Mouse (Mus musculus) forebrain, embryonic 10.5 days (tissue): ENCODE data around the gene Kif5a. TPM values are rescaled to one million over a fixed set of nuclear protein-coding genes. Genes with fewer than 3 reads are reported as not detected.

ENCODE experiments used
- DNase-seq: peaks from one replicate; pipeline ENCODE4 v3.0.0-alpha.2; 2017; ENCODE audit warnings: low spot score; ENCODE audit errors: extremely low spot score
- H3K27ac ChIP-seq: fragments of 300-500 bp; sonication (generic); 2 replicates; pipeline ENCODE4 v1.5.1; 2016; ENCODE audit warnings: mild to moderate bottlenecking
- H3K27me3 ChIP-seq: fragments of 300-500 bp; sonication (generic); 2 replicates; pipeline ENCODE4 v1.6.1; 2016; ENCODE audit warnings: mild to moderate bottlenecking; ENCODE audit not compliant: poor library complexity, severe bottlenecking
- H3K36me3 ChIP-seq: fragments of 300-500 bp; sonication (generic); replicated peaks from 2 replicates; pipeline ENCODE4 v1.6.1; 2016; ENCODE audit warnings: mild to moderate bottlenecking, moderate library complexity
- H3K4me1 ChIP-seq: fragments of 300-500 bp; sonication (generic); 2 replicates; pipeline ENCODE4 v1.6.1; 2016
- H3K4me3 ChIP-seq: fragments of 300-500 bp; sonication (generic); 2 replicates; pipeline ENCODE4 v1.5.1; 2016; ENCODE audit warnings: mild to moderate bottlenecking, moderate library complexity
- H3K9me3 ChIP-seq: fragments of 300-500 bp; sonication (generic); 2 replicates; pipeline ENCODE4 v1.6.1; 2016; ENCODE audit warnings: mild to moderate bottlenecking, moderate library complexity
- WGBS: fragments of 180-500 bp; shearing (Covaris S2); methylation state at CpG from one replicate; pipeline ENCODE4 v1.1.7; 2016; 5-methylcytosine and 5-hydroxymethylcytosine counted together
- polyA plus RNA-seq: library from polyadenylated mRNA; unstranded; fragments of >200 nt; fragmentation: Nextera tagmentation; extraction: Ambion mirVana; gene quantifications from 2 replicates; pipeline ENCODE4 v1.2.1, GENCODE M21; 2016

The Kif5a gene
- polyA plus RNA-seq, 1 experiment from 2014 or later: 7.9 TPM

GRCm38 (mm10) chr10:127269036-127269435, 5.9 kb upstream of the Kif5a start:
- no peak overlapping the region for H3K27ac ChIP-seq
- DNase-seq: no peak
- H3K9me3 ChIP-seq: no peaks in the 10 kb centered on the region
- WGBS: 90% methylated on average over 12 of the region's 12 CpGs
- H3K4me3 ChIP-seq: no peak overlapping the region
- peaks cover 59% of the 10 kb centered on the region for H3K36me3 ChIP-seq
- peaks cover 31% of the 10 kb centered on the region for H3K4me1 ChIP-seq
- peaks cover 12% of the 10 kb centered on the region for H3K27me3 ChIP-seq

GRCm38 (mm10) chr10:127268401-127268800, 5.3 kb upstream of the Kif5a start:
- Histone ChIP-seq H3K9me3 (no peaks in the 10 kb centered on the region), H3K27me3 (peaks cover 18% of the 10 kb centered on the region), H3K4me3 (no peak overlapping the region), H3K36me3 (peaks cover 54% of the 10 kb centered on the region), H3K27ac (no peak overlapping the region), H3K4me1 (peaks cover 30% of the 10 kb centered on the region)
- DNase-seq: no peak
- WGBS: 87% methylated on average over 5 of the region's 5 CpGs

GRCm38 (mm10) chr10:127267318-127267717, 4.2 kb upstream of the Kif5a start:
- Histone ChIP-seq H3K36me3 (peaks cover 44% of the 10 kb centered on the region), H3K27me3 (peaks cover 29% of the 10 kb centered on the region), H3K27ac (peak overlapping the region; percentile 98), H3K4me1 (peaks cover 38% of the 10 kb centered on the region), H3K9me3 (no peaks in the 10 kb centered on the region), H3K4me3 (peak overlapping the region; percentile 99)
- DNase-seq: no peak
- 81% methylated on average over 5 of the region's 5 CpGs for WGBS

- DNase-seq: peak; percentile 96
- under 1% methylated on average over 70 of the region's 70 CpGs for WGBS
- Histone ChIP-seq H3K9me3 (no peaks in the 10 kb centered on the region), H3K27me3 (peaks cover 38% of the 10 kb centered on the region), H3K4me1 (peaks cover 43% of the 10 kb centered on the region), H3K36me3 (peaks cover 34% of the 10 kb centered on the region), H3K27ac (peak within 1 kb of the TSS; percentile 98), H3K4me3 (peak within 1 kb of the TSS; percentile 99)
Observed at GRCm38 (mm10) chr10:127266112-127267091, 3.3 kb upstream of the Kif5a start, which contains the start of gene Dctn2. Dctn2 (plus strand) TSS chr10:127266368.

GRCm38 (mm10) chr10:127265727-127266111, 2.6 kb upstream of the Kif5a start:
- DNase-seq: no peak
- peak overlapping the region; percentile 98 for H3K27ac ChIP-seq

GRCm38 (mm10) chr10:127264971-127265370, 1.8 kb upstream of the Kif5a start:
- Histone ChIP-seq H3K36me3 (peaks cover 20% of the 10 kb centered on the region), H3K9me3 (no peaks in the 10 kb centered on the region), H3K27me3 (peaks cover 47% of the 10 kb centered on the region), H3K4me3 (no peak overlapping the region), H3K4me1 (peaks cover 41% of the 10 kb centered on the region), H3K27ac (no peak overlapping the region)
- DNase-seq: no peak
- 68% methylated on average over 4 of the region's 4 CpGs for WGBS

More at GRCm38 (mm10) chr10:127265727-127266111, 2.6 kb upstream of the Kif5a start:
- Histone ChIP-seq H3K36me3 (peaks cover 28% of the 10 kb centered on the region), H3K9me3 (no peaks in the 10 kb centered on the region), H3K4me3 (peak overlapping the region; percentile 99), H3K27me3 (peaks cover 45% of the 10 kb centered on the region), H3K4me1 (peaks cover 43% of the 10 kb centered on the region)
- WGBS: 25% methylated on average over 4 of the region's 4 CpGs

- 79% methylated on average over 8 of the region's 8 CpGs for WGBS
- no peak overlapping the region for H3K27ac ChIP-seq
- peaks cover 47% of the 10 kb centered on the region for H3K27me3 ChIP-seq
- no peak for DNase-seq
- no peaks in the 10 kb centered on the region for H3K9me3 ChIP-seq
- no peak overlapping the region for H3K4me3 ChIP-seq
- peaks cover 39% of the 10 kb centered on the region for H3K4me1 ChIP-seq
- peaks cover 16% of the 10 kb centered on the region for H3K36me3 ChIP-seq
Observed at GRCm38 (mm10) chr10:127264336-127264735, 1.2 kb upstream of the Kif5a start.

- Histone ChIP-seq H3K36me3 (peaks cover 9% of the 10 kb centered on the region), H3K4me3 (no peak overlapping the region; the same call in 1 of the 2 replicates), H3K27me3 (peaks cover 47% of the 10 kb centered on the region), H3K4me1 (peaks cover 41% of the 10 kb centered on the region), H3K9me3 (no peaks in the 10 kb centered on the region), H3K27ac (no peak overlapping the region)
- no peak for DNase-seq
- 49% methylated on average over 3 of the region's 3 CpGs for WGBS
Observed at GRCm38 (mm10) chr10:127263631-127264030, 483 bp upstream of the Kif5a start.

- H3K36me3 ChIP-seq: no peaks in the 10 kb centered on the region
- no peaks in the 10 kb centered on the region for H3K9me3 ChIP-seq
- no peak for DNase-seq
- peaks cover 30% of the 10 kb centered on the region for H3K4me1 ChIP-seq
- H3K27me3 ChIP-seq: peaks cover 47% of the 10 kb centered on the region
- 61% methylated on average over 15 of the region's 15 CpGs for WGBS
- H3K4me3 ChIP-seq: peak overlapping the region; percentile 61
- peak overlapping the region; percentile 79 for H3K27ac ChIP-seq
Observed at GRCm38 (mm10) chr10:127261706-127262547, 1.2 kb downstream of the Kif5a start.

- no peak for DNase-seq
- H3K9me3 ChIP-seq: no peaks in the 10 kb centered on the region
- no peak overlapping the region for H3K27ac ChIP-seq
- WGBS: 88% methylated on average over 8 of the region's 8 CpGs
- no peaks in the 10 kb centered on the region for H3K36me3 ChIP-seq
- H3K27me3 ChIP-seq: peaks cover 30% of the 10 kb centered on the region
- H3K4me1 ChIP-seq: peaks cover 26% of the 10 kb centered on the region
- no peak overlapping the region for H3K4me3 ChIP-seq
Observed at GRCm38 (mm10) chr10:127258489-127258888, 4.7 kb downstream of the Kif5a start.

GRCm38 (mm10) chr10:127257790-127258189, 5.4 kb downstream of the Kif5a start:
- Histone ChIP-seq H3K4me3 (no peak overlapping the region), H3K27me3 (peaks cover 23% of the 10 kb centered on the region), H3K27ac (no peak overlapping the region), H3K9me3 (no peaks in the 10 kb centered on the region), H3K4me1 (peaks cover 20% of the 10 kb centered on the region), H3K36me3 (no peaks in the 10 kb centered on the region)
- DNase-seq: no peak
- WGBS: 88% methylated on average over 6 of the region's 6 CpGs

- Histone ChIP-seq H3K9me3 (no peaks in the 10 kb centered on the region), H3K27ac (0 out of 2 replicates have a peak overlapping the region, but pooled peaks have one; percentile 40), H3K4me3 (peak overlapping the region; percentile 42), H3K36me3 (no peaks in the 10 kb centered on the region), H3K27me3 (peaks cover 3% of the 10 kb centered on the region; the same call in 1 of the 2 replicates), H3K4me1 (peaks cover 11% of the 10 kb centered on the region)
- WGBS: 24% methylated on average over 14 of the region's 14 CpGs
- DNase-seq: peak; percentile 72
Observed at GRCm38 (mm10) chr10:127255625-127256345, 7.4 kb downstream of the Kif5a start.
